Mouse (Mus musculus): ENCODE measurements around the gene Cntn3.

DNA sequence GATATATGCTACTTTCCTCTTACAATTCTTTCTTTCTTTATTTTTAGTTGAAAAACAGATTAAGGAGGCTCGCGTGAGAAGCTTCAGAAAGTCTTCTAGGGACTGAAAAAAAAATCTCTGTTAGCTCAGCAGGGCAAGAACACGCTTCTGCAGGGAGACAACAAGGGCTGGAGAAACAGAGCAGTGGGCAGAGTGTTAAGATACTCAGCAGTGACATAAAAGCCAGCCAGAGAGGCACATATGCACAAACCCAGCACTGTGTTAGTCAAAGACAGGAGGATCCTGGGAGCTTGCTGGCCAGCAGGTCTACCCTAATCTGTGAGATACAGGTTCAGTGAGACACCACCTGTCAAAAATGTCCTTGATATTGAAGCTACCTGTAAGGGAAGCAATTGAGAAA, 15.4 kb downstream of the Cntn3 start:
- TF ChIP-seq CTCF (IDR thresholded peaks at IDR 0.05; ENCODE audit: low read depth) (no peak), EP300 (IDR thresholded peaks at IDR 0.05; ENCODE audit: low read depth) (no peak)

Measured in liver, embryonic 14.5 days (tissue).